Mouse (Mus musculus): ENCODE measurements around the gene Pitpnm1. TPM values are rescaled to one million over a fixed set of nuclear protein-coding genes. Genes with fewer than 3 reads are reported as not detected.

The Pitpnm1 gene
- polyA plus RNA-seq, 1 experiment from 2014 or later: 12.2 TPM

DNA sequence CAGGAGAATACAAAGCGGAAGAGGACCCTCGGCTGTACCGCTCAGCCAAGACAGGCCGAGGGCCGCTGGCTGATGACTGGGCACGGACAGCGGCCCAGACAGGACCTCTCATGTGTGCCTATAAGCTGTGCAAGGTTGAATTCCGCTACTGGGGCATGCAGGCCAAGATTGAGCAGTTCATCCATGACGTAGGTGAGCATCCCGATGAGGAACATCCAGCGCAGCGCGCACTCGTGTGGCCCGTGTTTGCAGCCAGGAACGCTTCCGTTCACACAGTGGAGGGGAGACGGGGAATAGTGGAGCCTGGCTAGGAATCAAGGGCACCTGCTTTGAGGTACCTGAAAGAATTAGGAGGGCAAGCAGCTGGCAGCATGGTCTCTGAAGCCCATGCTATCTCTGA, 3.5 kb downstream of the Pitpnm1 start:
- Histone ChIP-seq H3K27ac (ENCODE audit: low read depth, low read length) (no peak overlapping the region), H3K9ac (ENCODE audit: low read depth, low read length) (no peak overlapping the region), H3K4me1 (replicated peaks; ENCODE audit: control insufficient read depth, insufficient read depth, low read length) (peaks cover 14% of the 10 kb centered on the region), H3K9me3 (ENCODE audit: control insufficient read depth, low read length) (no peaks in the 10 kb centered on the region), H3K4me3 (ENCODE audit: low read depth, low read length) (no peak overlapping the region), H3K36me3 (ENCODE audit: control insufficient read depth, insufficient read depth, low read length) (no peaks in the 10 kb centered on the region), H3K27me3 (ENCODE audit: control insufficient read depth, insufficient read depth, low read length) (peaks cover 23% of the 10 kb centered on the region), H3K4me2 (replicated peaks; ENCODE audit: low read depth, low read length) (no peak overlapping the region)
- DNase-seq (ENCODE audit: low spot score): no peak
- 94% methylated on average over 18 of the region's 18 CpGs for WGBS
- no peak for ATAC-seq (ENCODE audit: low FRiP score)

GRCm38 (mm10) chr19:4103792-4104191, 4.0 kb downstream of the Pitpnm1 start:
- H3K36me3 ChIP-seq (ENCODE audit: control insufficient read depth, insufficient read depth, low read length): no peaks in the 10 kb centered on the region
- ATAC-seq (ENCODE audit: low FRiP score) (no peak), DNase-seq (ENCODE audit: low spot score) (no peak)
- no peak overlapping the region for H3K27ac ChIP-seq (ENCODE audit: low read depth, low read length)
- peaks cover 13% of the 10 kb centered on the region for H3K4me1 ChIP-seq (replicated peaks; ENCODE audit: control insufficient read depth, insufficient read depth, low read length)
- no peak overlapping the region for H3K4me2 ChIP-seq (replicated peaks; ENCODE audit: low read depth, low read length)
- no peak overlapping the region for H3K9ac ChIP-seq (ENCODE audit: low read depth, low read length)
- H3K27me3 ChIP-seq (ENCODE audit: control insufficient read depth, insufficient read depth, low read length): peaks cover 23% of the 10 kb centered on the region
- no peaks in the 10 kb centered on the region for H3K9me3 ChIP-seq (ENCODE audit: control insufficient read depth, low read length)
- H3K4me3 ChIP-seq (ENCODE audit: low read depth, low read length): no peak overlapping the region
- WGBS: 75% methylated on average over 3 of the region's 3 CpGs

GRCm38 (mm10) chr19:4104675-4105194, 4.9 kb downstream of the Pitpnm1 start:
- ATAC-seq (ENCODE audit: low FRiP score) (no peak), DNase-seq (ENCODE audit: low spot score) (no peak)
- Histone ChIP-seq H3K9me3 (ENCODE audit: control insufficient read depth, low read length) (no peaks in the 10 kb centered on the region), H3K4me3 (ENCODE audit: low read depth, low read length) (no peak overlapping the region), H3K4me2 (replicated peaks; ENCODE audit: low read depth, low read length) (no peak overlapping the region), H3K9ac (ENCODE audit: low read depth, low read length) (no peak overlapping the region), H3K27me3 (ENCODE audit: control insufficient read depth, insufficient read depth, low read length) (peaks cover 21% of the 10 kb centered on the region), H3K4me1 (replicated peaks; ENCODE audit: control insufficient read depth, insufficient read depth, low read length) (peaks cover 10% of the 10 kb centered on the region), H3K36me3 (ENCODE audit: control insufficient read depth, insufficient read depth, low read length) (no peaks in the 10 kb centered on the region), H3K27ac (ENCODE audit: low read depth, low read length) (no peak overlapping the region)
- WGBS: 86% methylated on average over 16 of the region's 16 CpGs

GRCm38 (mm10) chr19:4106654-4107053, 6.9 kb downstream of the Pitpnm1 start:
- H3K4me1 ChIP-seq (replicated peaks; ENCODE audit: control insufficient read depth, insufficient read depth, low read length): no peaks in the 10 kb centered on the region
- H3K9me3 ChIP-seq (ENCODE audit: control insufficient read depth, low read length): no peaks in the 10 kb centered on the region
- H3K4me3 ChIP-seq (ENCODE audit: low read depth, low read length): no peak overlapping the region
- WGBS: 89% methylated on average over 14 of the region's 14 CpGs
- H3K36me3 ChIP-seq (ENCODE audit: control insufficient read depth, insufficient read depth, low read length): no peaks in the 10 kb centered on the region
- no peak overlapping the region for H3K27ac ChIP-seq (ENCODE audit: low read depth, low read length)
- no peak for DNase-seq (ENCODE audit: low spot score)
- no peak overlapping the region for H3K9ac ChIP-seq (ENCODE audit: low read depth, low read length)
- ATAC-seq (ENCODE audit: low FRiP score): no peak
- no peak overlapping the region for H3K4me2 ChIP-seq (replicated peaks; ENCODE audit: low read depth, low read length)
- peaks cover 7% of the 10 kb centered on the region for H3K27me3 ChIP-seq (ENCODE audit: control insufficient read depth, insufficient read depth, low read length)

DNA sequence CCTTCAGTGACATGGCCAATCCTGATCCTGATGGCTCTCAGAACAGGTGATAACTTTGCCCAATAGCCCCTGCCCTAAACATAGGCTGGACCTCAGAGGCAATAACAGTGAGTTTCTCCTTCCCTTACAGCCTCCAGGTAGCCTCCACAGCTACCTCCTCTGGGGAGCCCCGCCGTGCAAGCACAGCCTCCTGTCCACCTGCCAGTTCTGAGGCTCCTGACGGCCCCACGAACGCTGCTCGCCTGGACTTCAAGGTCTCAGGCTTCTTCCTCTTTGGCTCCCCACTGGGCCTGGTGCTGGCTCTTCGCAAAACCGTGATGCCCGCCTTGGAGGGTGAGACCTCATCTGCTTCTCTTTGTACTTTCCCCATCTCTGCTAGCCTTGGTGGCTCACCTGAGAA, 8.7 kb downstream of the Pitpnm1 start:
- Histone ChIP-seq H3K9ac (ENCODE audit: low read depth, low read length) (no peak overlapping the region), H3K4me3 (ENCODE audit: low read depth, low read length) (no peak overlapping the region), H3K9me3 (ENCODE audit: control insufficient read depth, low read length) (no peaks in the 10 kb centered on the region), H3K4me1 (replicated peaks; ENCODE audit: control insufficient read depth, insufficient read depth, low read length) (no peaks in the 10 kb centered on the region), H3K27me3 (ENCODE audit: control insufficient read depth, insufficient read depth, low read length) (no peaks in the 10 kb centered on the region), H3K4me2 (replicated peaks; ENCODE audit: low read depth, low read length) (no peak overlapping the region), H3K36me3 (ENCODE audit: control insufficient read depth, insufficient read depth, low read length) (no peaks in the 10 kb centered on the region), H3K27ac (ENCODE audit: low read depth, low read length) (no peak overlapping the region)
- no peak for DNase-seq (ENCODE audit: low spot score)
- 84% methylated on average over 9 of the region's 9 CpGs for WGBS
- no peak for ATAC-seq (ENCODE audit: low FRiP score)

- Histone ChIP-seq H3K36me3 (ENCODE audit: control insufficient read depth, insufficient read depth, low read length) (0 out of 2 replicates have a peak, but pooled peaks cover 2% of the 10 kb centered on the region), H3K4me3 (ENCODE audit: low read depth, low read length) (no peak overlapping the region), H3K4me1 (replicated peaks; ENCODE audit: control insufficient read depth, insufficient read depth, low read length) (no peaks in the 10 kb centered on the region), H3K27me3 (ENCODE audit: control insufficient read depth, insufficient read depth, low read length) (no peaks in the 10 kb centered on the region), H3K4me2 (replicated peaks; ENCODE audit: low read depth, low read length) (no peak overlapping the region), H3K9ac (ENCODE audit: low read depth, low read length) (no peak overlapping the region), H3K27ac (ENCODE audit: low read depth, low read length) (no peak overlapping the region), H3K9me3 (ENCODE audit: control insufficient read depth, low read length) (no peaks in the 10 kb centered on the region)
- WGBS: 92% methylated on average over 26 of the region's 26 CpGs
- DNase-seq (ENCODE audit: low spot score) (no peak), ATAC-seq (ENCODE audit: low FRiP score) (no peak)
Observed at GRCm38 (mm10) chr19:4112063-4112960, 12.5 kb downstream of the Pitpnm1 start.

- no peak overlapping the region for H3K4me2 ChIP-seq (replicated peaks; ENCODE audit: low read depth, low read length)
- no peaks in the 10 kb centered on the region for H3K9me3 ChIP-seq (ENCODE audit: control insufficient read depth, low read length)
- H3K27ac ChIP-seq (ENCODE audit: low read depth, low read length): no peak overlapping the region
- H3K9ac ChIP-seq (ENCODE audit: low read depth, low read length): no peak overlapping the region
- DNase-seq (ENCODE audit: low spot score): no peak
- H3K4me3 ChIP-seq (ENCODE audit: low read depth, low read length): no peak overlapping the region
- no peak for ATAC-seq (ENCODE audit: low FRiP score)
- H3K36me3 ChIP-seq (ENCODE audit: control insufficient read depth, insufficient read depth, low read length): 0 out of 2 replicates have a peak, but pooled peaks cover 2% of the 10 kb centered on the region
- H3K4me1 ChIP-seq (replicated peaks; ENCODE audit: control insufficient read depth, insufficient read depth, low read length): no peaks in the 10 kb centered on the region
- 88% methylated on average over 13 of the region's 13 CpGs for WGBS
- H3K27me3 ChIP-seq (ENCODE audit: control insufficient read depth, insufficient read depth, low read length): no peaks in the 10 kb centered on the region
Observed at GRCm38 (mm10) chr19:4113186-4113805, 13.5 kb downstream of the Pitpnm1 start.

- WGBS: 62% methylated on average over 5 of the region's 5 CpGs
- 0 out of 2 replicates have a peak, but pooled peaks cover 2% of the 10 kb centered on the region for H3K36me3 ChIP-seq (ENCODE audit: control insufficient read depth, insufficient read depth, low read length)
Observed at GRCm38 (mm10) chr19:4113806-4114230, 14.0 kb downstream of the Pitpnm1 start.

More at GRCm38 (mm10) chr19:4113806-4114230, 14.0 kb downstream of the Pitpnm1 start:
- no peak overlapping the region for H3K9ac ChIP-seq (ENCODE audit: low read depth, low read length)
- no peak for DNase-seq (ENCODE audit: low spot score)
- H3K4me3 ChIP-seq (ENCODE audit: low read depth, low read length): no peak overlapping the region
- H3K9me3 ChIP-seq (ENCODE audit: control insufficient read depth, low read length): no peaks in the 10 kb centered on the region
- no peak overlapping the region for H3K4me2 ChIP-seq (replicated peaks; ENCODE audit: low read depth, low read length)
- no peaks in the 10 kb centered on the region for H3K27me3 ChIP-seq (ENCODE audit: control insufficient read depth, insufficient read depth, low read length)
- H3K27ac ChIP-seq (ENCODE audit: low read depth, low read length): no peak overlapping the region
- H3K4me1 ChIP-seq (replicated peaks; ENCODE audit: control insufficient read depth, insufficient read depth, low read length): no peaks in the 10 kb centered on the region
- ATAC-seq (ENCODE audit: low FRiP score): no peak

Measured in hindbrain, embryonic 11.5 days (tissue).